Mouse (Mus musculus) kidney, adult 2 months (tissue): ENCODE data around the gene Tmeff1.

Experiments used
- CTCF ChIP-seq: fragments of 200-500 bp; conservative IDR thresholded peaks from 2 replicates; pipeline ENCODE4 v1.5.1; 2011; ENCODE audit warnings: low read depth, mild to moderate bottlenecking, control low read depth, low read length, moderate library complexity, mixed read lengths; ENCODE audit not compliant: insufficient read depth, insufficient read length
- POLR2A ChIP-seq: fragments of 200-500 bp; IDR thresholded peaks from one replicate; pipeline ENCODE4 v1.6.1; 2011; ENCODE audit warnings: low read depth, low read length, control low read depth

- TF ChIP-seq POLR2A (no peak), CTCF (no peak)
Measured at GRCm38 (mm10) chr4:48538581-48538980, 46.4 kb upstream of the Tmeff1 start.
